Mouse (Mus musculus): ENCODE data around the gene Gm20671.
"Not testable (repeated sequence)": the region's sequence is repeated elsewhere in the genome, so short reads cannot be mapped to it uniquely, and the experiment has no call there.

The Gm20671 gene

GRCm38 (mm10) chr5:32785313-32785915 lies 41.5 kb downstream of the Gm20671 start, which contains the start of gene Pisd:
Gene Pisd, minus strand, starts transcription at chr5:32785646.
- peak; percentile 73 to 86 for DNase-seq (ENCODE audit: low read depth in 1 of 2, low spot score in 2 of 2)

GRCm38 (mm10) chr5:32784726-32785125 lies 42.2 kb downstream of the Gm20671 start:
- DNase-seq (ENCODE audit: low read depth in 1 of 2, low spot score in 2 of 2) = no peak

GRCm38 (mm10) chr5:32781596-32781995 lies 45.3 kb downstream of the Gm20671 start:
- no peak for DNase-seq (ENCODE audit: low read depth in 1 of 2, low spot score in 2 of 2)

- DNase-seq (ENCODE audit: low read depth in 1 of 2, low spot score in 2 of 2) = no peak
Observed at GRCm38 (mm10) chr5:32778168-32778567, 48.7 kb downstream of the Gm20671 start.

GRCm38 (mm10) chr5:32772361-32772760 lies 54.5 kb downstream of the Gm20671 start:
- DNase-seq (ENCODE audit: low read depth in 1 of 2, low spot score in 2 of 2) = no peak

- DNase-seq (ENCODE audit: low read depth in 1 of 2, low spot score in 2 of 2) = no peak
Observed at GRCm38 (mm10) chr5:32767636-32768373, 59.1 kb downstream of the Gm20671 start.

- no peak for DNase-seq (ENCODE audit: low read depth in 1 of 2, low spot score in 2 of 2)
Observed at GRCm38 (mm10) chr5:32767004-32767403, 59.9 kb downstream of the Gm20671 start.

GRCm38 (mm10) chr5:32761566-32762140 lies 65.3 kb downstream of the Gm20671 start:
- DNase-seq (ENCODE audit: low read depth in 1 of 2, low spot score in 2 of 2) = no peak

GRCm38 (mm10) chr5:32760787-32761186 lies 66.1 kb downstream of the Gm20671 start:
- DNase-seq (ENCODE audit: low read depth in 1 of 2, low spot score in 2 of 2) = no peak

GRCm38 (mm10) chr5:32760352-32760751 lies 66.6 kb downstream of the Gm20671 start:
- peak in 1 of 2 experiments; percentile 21 for DNase-seq (ENCODE audit: low read depth in 1 of 2, low spot score in 2 of 2)

GRCm38 (mm10) chr5:32759662-32760061 lies 67.2 kb downstream of the Gm20671 start:
- DNase-seq (ENCODE audit: low read depth in 1 of 2, low spot score in 2 of 2) = no peak

- DNase-seq (ENCODE audit: low read depth in 1 of 2, low spot score in 2 of 2) = no peak
Observed at GRCm38 (mm10) chr5:32756141-32756540, 70.8 kb downstream of the Gm20671 start.

GRCm38 (mm10) chr5:32751736-32752135 lies 75.2 kb downstream of the Gm20671 start:
- DNase-seq (ENCODE audit: low read depth in 1 of 2, low spot score in 2 of 2) = no peak

- no peak for DNase-seq (ENCODE audit: low read depth in 1 of 2, low spot score in 2 of 2)
Observed at GRCm38 (mm10) chr5:32748936-32749335, 78.0 kb downstream of the Gm20671 start.

- DNase-seq (ENCODE audit: low read depth in 1 of 2, low spot score in 2 of 2) = no peak
Observed at GRCm38 (mm10) chr5:32747650-32748375, 79.1 kb downstream of the Gm20671 start.

- peak; percentile 81 to 88 for DNase-seq (ENCODE audit: low read depth in 1 of 2, low spot score in 2 of 2)
Observed at GRCm38 (mm10) chr5:32745705-32746655, 80.9 kb downstream of the Gm20671 start.

- DNase-seq (ENCODE audit: low read depth in 1 of 2, low spot score in 2 of 2) = peak in 1 of 2 experiments; percentile 24
Observed at GRCm38 (mm10) chr5:32742149-32742548, 84.8 kb downstream of the Gm20671 start.

GRCm38 (mm10) chr5:32741377-32741776 lies 85.5 kb downstream of the Gm20671 start:
- DNase-seq (ENCODE audit: low read depth in 1 of 2, low spot score in 2 of 2) = not testable (repeated sequence)

GRCm38 (mm10) chr5:32740850-32741249 lies 86.1 kb downstream of the Gm20671 start:
- not testable (repeated sequence) for DNase-seq (ENCODE audit: low read depth in 1 of 2, low spot score in 2 of 2)

GRCm38 (mm10) chr5:32740138-32740537 lies 86.8 kb downstream of the Gm20671 start:
- DNase-seq (ENCODE audit: low read depth in 1 of 2, low spot score in 2 of 2) = no peak
